Mouse (Mus musculus) MEL (cell line): ENCODE measurements around the gene Bin2. TPM values are rescaled to one million over a fixed set of nuclear protein-coding genes. Genes with fewer than 3 reads are reported as not detected.
A peak's percentile ranks its signal among the peaks of the same experiment; 100 is the strongest.

Source experiments
- DNase-seq: peaks from one replicate; pipeline ENCODE4 v3.0.0; 2011; ENCODE audit warnings: low read depth, low spot score
- H3K27ac ChIP-seq: 2 replicates; pipeline ENCODE4 v1.5.1; 2012; ENCODE audit warnings: low read depth, mild to moderate bottlenecking, control low read depth, low read length, moderate library complexity; ENCODE audit not compliant: control insufficient read depth
- H3K27me3 ChIP-seq, 2 experiments: fragments of 150-350 bp in 1 of 2; sonication (generic) in 1 of 2; 2 replicates each; pipeline ENCODE4 v1.6.1; 2012; ENCODE audit warnings: low read length in 2 of 2, mild to moderate bottlenecking in 2 of 2, improper control_type of control experiment in 1 of 2, moderate library complexity in 1 of 2; ENCODE audit not compliant: insufficient read depth in 2 of 2, control insufficient read depth in 1 of 2
- H3K36me3 ChIP-seq, 2 experiments: 2 replicates each; pipeline ENCODE4 v1.6.1; 2012 to 2014; ENCODE audit warnings: low read length in 2 of 2, improper control_type of control experiment in 1 of 2, inconsistent platforms in 1 of 2, mild to moderate bottlenecking in 1 of 2; ENCODE audit not compliant: insufficient read depth in 2 of 2, control insufficient read depth in 1 of 2
- H3K4me1 ChIP-seq, 2 experiments: fragments of 150-350 bp in 1 of 2; sonication (generic) in 1 of 2; 2 replicates each; pipeline ENCODE4 v1.6.1; 2012; ENCODE audit warnings: low read length in 2 of 2, improper control_type of control experiment in 1 of 2, mild to moderate bottlenecking in 1 of 2; ENCODE audit not compliant: insufficient read depth in 2 of 2, control insufficient read depth in 1 of 2
- H3K4me3 ChIP-seq, 2 experiments: fragments of 150-350 bp in 1 of 2; sonication (generic) in 1 of 2; 2 replicates each; pipeline ENCODE4 v1.5.1; 2012; ENCODE audit warnings: low read depth in 2 of 2, low read length in 2 of 2, mild to moderate bottlenecking in 2 of 2, moderate library complexity in 2 of 2, control low read depth in 1 of 2, improper control_type of control experiment in 1 of 2; ENCODE audit not compliant: control insufficient read depth in 1 of 2, insufficient read depth in 1 of 2
- H3K79me2 ChIP-seq: 2 replicates; pipeline ENCODE4 v1.6.1; 2012; ENCODE audit warnings: mild to moderate bottlenecking, low read length, moderate library complexity; ENCODE audit not compliant: control insufficient read depth, poor library complexity, insufficient read depth
- H3K9ac ChIP-seq: 2 replicates; pipeline ENCODE4 v1.6.1; 2012; ENCODE audit warnings: low read depth, mild to moderate bottlenecking, control low read depth, low read length, moderate library complexity; ENCODE audit not compliant: control insufficient read depth, poor library complexity, severe bottlenecking
- H3K9me3 ChIP-seq: fragments of 150-350 bp; sonication (generic); replicated peaks from 2 replicates; pipeline ENCODE4 v1.6.1; 2012; ENCODE audit warnings: mild to moderate bottlenecking, low read length, improper control_type of control experiment, moderate library complexity; ENCODE audit not compliant: insufficient read depth
- BHLHE40 ChIP-seq: IDR thresholded peaks from 2 replicates; pipeline ENCODE4 v1.6.1; 2012; ENCODE audit warnings: low read depth, mild to moderate bottlenecking, inconsistent platforms, low read length, improper control_type of control experiment, borderline replicate concordance
- CHD1 ChIP-seq: IDR thresholded peaks from 2 replicates; pipeline ENCODE4 v1.6.1; 2012; ENCODE audit warnings: low read depth, mild to moderate bottlenecking, inconsistent platforms, low read length, improper control_type of control experiment
- CHD2 ChIP-seq: IDR thresholded peaks from 2 replicates; pipeline ENCODE4 v1.6.1; 2011; ENCODE audit warnings: low read length, improper control_type of control experiment
- CTCF ChIP-seq, 3 experiments: IDR thresholded peaks in 2 of 3; conservative IDR thresholded peaks in 1 of 3; 2 replicates each; pipeline ENCODE4 v1.5.1; 2011 to 2012; ENCODE audit warnings: low read length in 3 of 3, low read depth in 2 of 3, mild to moderate bottlenecking in 2 of 3, improper control_type of control experiment in 1 of 3, inconsistent platforms in 1 of 3, mixed read lengths in 1 of 3, moderate library complexity in 1 of 3; ENCODE audit not compliant: control insufficient read depth in 1 of 3, insufficient read depth in 1 of 3, poor library complexity in 1 of 3, severe bottlenecking in 1 of 3
- E2F4 ChIP-seq: IDR thresholded peaks from 2 replicates; pipeline ENCODE4 v1.6.1; 2011; ENCODE audit warnings: low read depth, low read length, improper control_type of control experiment, borderline replicate concordance
- ELF1 ChIP-seq: IDR thresholded peaks from 2 replicates; pipeline ENCODE4 v1.6.1; 2014; ENCODE audit warnings: low read depth, mild to moderate bottlenecking, inconsistent platforms, low read length, improper control_type of control experiment, moderate library complexity
- EP300 ChIP-seq, 2 experiments: IDR thresholded peaks; 2 replicates each; pipeline ENCODE4 v1.6.1; 2011; ENCODE audit warnings: improper control_type of control experiment in 2 of 2, low read length in 2 of 2, low read depth in 1 of 2, mild to moderate bottlenecking in 1 of 2
- ETS1 ChIP-seq: IDR thresholded peaks from 2 replicates; pipeline ENCODE4 v1.6.1; 2012; ENCODE audit warnings: low read depth, mild to moderate bottlenecking, inconsistent platforms, low read length, improper control_type of control experiment, moderate library complexity
- GABPA ChIP-seq: IDR thresholded peaks from 2 replicates; pipeline ENCODE4 v1.6.1; 2012; ENCODE audit warnings: low read depth, mild to moderate bottlenecking, inconsistent platforms, low read length, improper control_type of control experiment, moderate library complexity
- JUND ChIP-seq: IDR thresholded peaks from 2 replicates; pipeline ENCODE4 v1.6.1; 2011; ENCODE audit warnings: low read depth, mild to moderate bottlenecking, improper control_type of control experiment, low read length
- MAFK ChIP-seq: IDR thresholded peaks from 2 replicates; pipeline ENCODE4 v1.6.1; 2011; ENCODE audit warnings: low read depth, mild to moderate bottlenecking, low read length, improper control_type of control experiment, borderline replicate concordance
- MAX ChIP-seq: IDR thresholded peaks from 2 replicates; pipeline ENCODE4 v1.6.1; 2011; ENCODE audit warnings: low read length, improper control_type of control experiment
- MAZ ChIP-seq: IDR thresholded peaks from 2 replicates; pipeline ENCODE4 v1.6.1; 2012; ENCODE audit warnings: low read depth, mild to moderate bottlenecking, inconsistent platforms, low read length, improper control_type of control experiment
- MYB ChIP-seq: IDR thresholded peaks from 2 replicates; pipeline ENCODE4 v1.6.1; 2011; ENCODE audit warnings: mild to moderate bottlenecking, low read depth, low read length, improper control_type of control experiment
- MYC ChIP-seq: IDR thresholded peaks from 2 replicates; pipeline ENCODE4 v1.6.1; 2011; ENCODE audit warnings: low read depth, mild to moderate bottlenecking, low read length, improper control_type of control experiment, moderate library complexity
- NELFE ChIP-seq: IDR thresholded peaks from 2 replicates; pipeline ENCODE4 v1.6.1; 2011; ENCODE audit warnings: low read depth, low read length, improper control_type of control experiment
- POLR2AphosphoS5 ChIP-seq: IDR thresholded peaks from 2 replicates; pipeline ENCODE4 v1.6.1; 2012; ENCODE audit warnings: low read depth, borderline replicate concordance, mild to moderate bottlenecking, inconsistent platforms, low read length, moderate library complexity, mixed read lengths
- RAD21 ChIP-seq: IDR thresholded peaks from 2 replicates; pipeline ENCODE4 v1.6.1; 2011; ENCODE audit warnings: mild to moderate bottlenecking, low read depth, low read length, improper control_type of control experiment
- RCOR1 ChIP-seq: IDR thresholded peaks from 2 replicates; pipeline ENCODE4 v1.6.1; 2012; ENCODE audit warnings: low read depth, mild to moderate bottlenecking, inconsistent platforms, low read length, improper control_type of control experiment
- SIN3A ChIP-seq: IDR thresholded peaks from 2 replicates; pipeline ENCODE4 v1.6.1; 2012; ENCODE audit warnings: low read length, improper control_type of control experiment, inconsistent platforms
- SMC3 ChIP-seq: IDR thresholded peaks from 2 replicates; pipeline ENCODE4 v1.6.1; 2011; ENCODE audit warnings: low read depth, low read length, improper control_type of control experiment
- TAL1 ChIP-seq: IDR thresholded peaks from 2 replicates; pipeline ENCODE4 v1.6.1; 2012; ENCODE audit warnings: mild to moderate bottlenecking, inconsistent platforms, low read length, moderate library complexity, mixed read lengths
- TCF12 ChIP-seq: IDR thresholded peaks from 2 replicates; pipeline ENCODE4 v1.6.1; 2014; ENCODE audit warnings: low read depth, mild to moderate bottlenecking, inconsistent platforms, low read length, improper control_type of control experiment, moderate library complexity
- UBTF ChIP-seq: IDR thresholded peaks from 2 replicates; pipeline ENCODE4 v1.6.1; 2012; ENCODE audit warnings: low read depth, mild to moderate bottlenecking, inconsistent platforms, low read length, improper control_type of control experiment, moderate library complexity, borderline replicate concordance; ENCODE audit not compliant: insufficient read depth
- USF2 ChIP-seq, 2 experiments: IDR thresholded peaks; 2 replicates each; pipeline ENCODE4 v1.6.1; 2011 to 2012; ENCODE audit warnings: improper control_type of control experiment in 2 of 2, low read length in 2 of 2, borderline replicate concordance in 1 of 2, inconsistent platforms in 1 of 2, low read depth in 1 of 2, mild to moderate bottlenecking in 1 of 2; ENCODE audit not compliant: insufficient read depth in 1 of 2
- ZC3H11A ChIP-seq: IDR thresholded peaks from 2 replicates; pipeline ENCODE4 v1.6.1; 2012; ENCODE audit warnings: low read depth, mild to moderate bottlenecking, inconsistent platforms, low read length, improper control_type of control experiment
- ZKSCAN1 ChIP-seq: IDR thresholded peaks from 2 replicates; pipeline ENCODE4 v1.6.1; 2012; ENCODE audit warnings: low read depth, mild to moderate bottlenecking, inconsistent platforms, low read length, improper control_type of control experiment, moderate library complexity
- ZNF384 ChIP-seq: IDR thresholded peaks from 2 replicates; pipeline ENCODE4 v1.6.1; 2012; ENCODE audit warnings: low read depth, mild to moderate bottlenecking, inconsistent platforms, low read length, improper control_type of control experiment
- polyA plus RNA-seq, 2 experiments: library from polyadenylated mRNA; stranded (reverse) in 1 of 2; unstranded in 1 of 2; fragments of >175 nt in 1 of 2; fragments of >200 nt in 1 of 2; gene quantifications; 2 replicates each; pipeline versions ENCODE4 v1.2.1 to v1.2.4; 2012; ENCODE audit warnings: low replicate concordance in 2 of 2, low read depth in 1 of 2; ENCODE audit not compliant: insufficient read length in 2 of 2, insufficient read depth in 1 of 2, missing spikeins in 1 of 2
- total RNA-seq: library from RNA; depleted of rRNA; stranded (reverse); fragments of 300-350 nt; gene quantifications from 2 replicates; pipeline ENCODE4 v1.2.3, GENCODE M21; 2012

Bin2 gene
- total and polyA plus RNA-seq, 3 experiments = 79.9 to 128 (median 106) TPM

- no peak for TF ChIP-seq SMC3
- peak; percentile 81 for TF ChIP-seq RCOR1
- no peak for TF ChIP-seq ZKSCAN1
- peak; percentile 88 for TF ChIP-seq EP300 (IDR thresholded peaks at IDR 0.05; ENCODE audit: low read depth in 1 of 2, low read length in 2 of 2)
- TF ChIP-seq ZC3H11A = no peak
- no peak for TF ChIP-seq CHD1
- TF ChIP-seq ETS1 = peak; percentile 94
- TF ChIP-seq MYB = no peak
- TF ChIP-seq SIN3A = peak; percentile 75
- TF ChIP-seq UBTF = no peak
- TF ChIP-seq MAFK = peak; percentile 56; the same call in 1 of the 2 replicates
- 0 out of 2 replicates have a peak, but pooled peaks have one; percentile 19 for TF ChIP-seq MAX
- TF ChIP-seq GABPA = peak; percentile 73; the same call in 1 of the 2 replicates
- TF ChIP-seq E2F4 = no peak
- TF ChIP-seq TCF12 = peak; percentile 79
- TF ChIP-seq ZNF384 = no peak
- no peak for TF ChIP-seq CHD2
- TF ChIP-seq POLR2AphosphoS5 = no peak
- TF ChIP-seq JUND = no peak
Measured at GRCm38 (mm10) chr15:100673585-100674391, 4.4 kb upstream of the Bin2 start (continued).

GRCm38 (mm10) chr15:100670833-100671232, 1.5 kb upstream of the Bin2 start:
- peaks cover 0 to 47% of the 10 kb centered on the region in 2 experiments; a peak in 2 of 4 replicates for H3K36me3 ChIP-seq
- no peak for TF ChIP-seq SIN3A
- no peak for TF ChIP-seq ZKSCAN1
- no peak for TF ChIP-seq TAL1
- TF ChIP-seq POLR2AphosphoS5 = no peak
- no peak for TF ChIP-seq MAX
- no peak for TF ChIP-seq E2F4
- TF ChIP-seq BHLHE40 = no peak
- TF ChIP-seq MYB = no peak
- no peak for TF ChIP-seq MAZ
- no peak for TF ChIP-seq MYC
- no peak for TF ChIP-seq ELF1
- no peak for TF ChIP-seq CTCF (IDR thresholded peaks at IDR 0.05 in 2 of 3, conservative IDR thresholded peaks at IDR 0.05 in 1 of 3; ENCODE audit: control insufficient read depth in 1 of 3, insufficient read depth in 1 of 3, low read depth in 2 of 3, low read length in 3 of 3, poor library complexity in 1 of 3, severe bottlenecking in 1 of 3)
- no peak for TF ChIP-seq RAD21
- TF ChIP-seq ETS1 = no peak
- TF ChIP-seq USF2 (IDR thresholded peaks at IDR 0.05; ENCODE audit: borderline replicate concordance in 1 of 2, insufficient read depth in 1 of 2, low read depth in 1 of 2, low read length in 2 of 2) = no peak
- no peak for TF ChIP-seq RCOR1
- TF ChIP-seq UBTF = no peak
- no peak for TF ChIP-seq NELFE
- no peak for TF ChIP-seq ZC3H11A
- no peak overlapping the region for H3K4me3 ChIP-seq
- peaks cover 29 to 51% of the 10 kb centered on the region in 2 experiments for H3K4me1 ChIP-seq
- no peak for DNase-seq
- H3K9me3 ChIP-seq = no peaks in the 10 kb centered on the region
- H3K27ac ChIP-seq = no peak overlapping the region
- H3K27me3 ChIP-seq = no peaks in the 10 kb centered on the region
- no peak overlapping the region for H3K9ac ChIP-seq
- peaks cover 25% of the 10 kb centered on the region for H3K79me2 ChIP-seq
